Mouse (Mus musculus) thymus, adult 2 months (tissue): ENCODE measurements around the gene Cntrl. TPM values are rescaled to one million over a fixed set of nuclear protein-coding genes. Genes with fewer than 3 reads are reported as not detected.

ENCODE experiments used
- DNase-seq: peaks from one replicate; pipeline ENCODE4 v3.0.0; 2021
- H3K27ac ChIP-seq: fragments of 200-500 bp; 2 replicates; pipeline ENCODE4 v1.5.1; 2012; ENCODE audit warnings: low read length, control low read depth; ENCODE audit not compliant: control insufficient read depth, insufficient read depth
- H3K27me3 ChIP-seq: fragments of 200-500 bp; 2 replicates; pipeline ENCODE4 v1.6.1; 2012; ENCODE audit warnings: mild to moderate bottlenecking, low read length, moderate library complexity, mixed read lengths; ENCODE audit not compliant: control insufficient read depth, insufficient read depth
- H3K36me3 ChIP-seq: fragments of 200-500 bp; 2 replicates; pipeline ENCODE4 v1.6.1; 2012; ENCODE audit warnings: mild to moderate bottlenecking, low read length, moderate library complexity; ENCODE audit not compliant: control insufficient read depth, insufficient read depth
- H3K4me1 ChIP-seq: fragments of 200-500 bp; replicated peaks from 2 replicates; pipeline ENCODE4 v1.6.1; 2012; ENCODE audit warnings: low read length; ENCODE audit not compliant: control insufficient read depth, insufficient read depth
- H3K4me3 ChIP-seq: fragments of 200-500 bp; 2 replicates; pipeline ENCODE4 v1.5.1; 2012; ENCODE audit warnings: mild to moderate bottlenecking, low read length, control low read depth, moderate library complexity; ENCODE audit not compliant: control insufficient read depth, insufficient read depth
- CTCF ChIP-seq: fragments of 200-500 bp; IDR thresholded peaks from 2 replicates; pipeline ENCODE4 v1.5.1; 2012; ENCODE audit warnings: mild to moderate bottlenecking, control low read depth, low read length, moderate library complexity, borderline replicate concordance; ENCODE audit not compliant: control insufficient read depth, poor library complexity, insufficient read depth; ENCODE audit errors: extremely low read depth
- POLR2A ChIP-seq: fragments of 200-500 bp; IDR thresholded peaks from 2 replicates; pipeline ENCODE4 v1.6.1; 2012; ENCODE audit warnings: mild to moderate bottlenecking, low read length, control low read depth, moderate library complexity; ENCODE audit not compliant: control insufficient read depth, poor library complexity, insufficient read depth; ENCODE audit errors: extremely low read depth
- WGBS: fragments of 180-500 bp; shearing (Covaris S2); methylation state at CpG from one replicate; pipeline ENCODE4 v1.1.7; 2018; 5-methylcytosine and 5-hydroxymethylcytosine counted together
- polyA plus RNA-seq: library from polyadenylated mRNA; depleted of rRNA; stranded (reverse); fragments of >200 nt; gene quantifications from 2 replicates; pipeline ENCODE4 v1.2.3, GENCODE M21; 2012

Cntrl gene
- polyA plus RNA-seq, 1 experiment = 45.2 TPM

- 98% methylated on average over 5 of the region's 5 CpGs for WGBS
- DNase-seq = no peak
- peaks cover 80% of the 10 kb centered on the region for H3K36me3 ChIP-seq
These were observed 54.1 kb downstream of the Cntrl start for GRCm38 (mm10) chr2:35163396-35163795.

GRCm38 (mm10) chr2:35165416-35165815 is 56.1 kb downstream of the Cntrl start:
- Histone ChIP-seq H3K4me3 (no peak overlapping the region), H3K4me1 (no peaks in the 10 kb centered on the region), H3K27ac (no peak overlapping the region), H3K36me3 (peaks cover 76% of the 10 kb centered on the region), H3K27me3 (no peaks in the 10 kb centered on the region)
- TF ChIP-seq POLR2A (no peak), CTCF (no peak)
- 98% methylated on average over 13 of the region's 13 CpGs for WGBS
- no peak for DNase-seq

More at GRCm38 (mm10) chr2:35163396-35163795, 54.1 kb downstream of the Cntrl start:
- Histone ChIP-seq H3K4me3 (no peak overlapping the region), H3K27me3 (no peaks in the 10 kb centered on the region), H3K27ac (no peak overlapping the region), H3K4me1 (no peaks in the 10 kb centered on the region)
- no peak for TF ChIP-seq CTCF
- TF ChIP-seq POLR2A = no peak

- peaks cover 82% of the 10 kb centered on the region for H3K36me3 ChIP-seq
- 92% methylated on average over 5 of the region's 5 CpGs for WGBS
- TF ChIP-seq CTCF (no peak), POLR2A (no peak)
These were observed 57.5 kb downstream of the Cntrl start for GRCm38 (mm10) chr2:35166816-35167215.

GRCm38 (mm10) chr2:35169452-35169851 is 60.2 kb downstream of the Cntrl start:
- DNase-seq = no peak
- Histone ChIP-seq H3K27me3 (no peaks in the 10 kb centered on the region), H3K4me3 (no peak overlapping the region), H3K36me3 (peaks cover 73% of the 10 kb centered on the region), H3K27ac (no peak overlapping the region), H3K4me1 (no peaks in the 10 kb centered on the region)
- WGBS = 95% methylated on average over 2 of the region's 2 CpGs
- no peak for TF ChIP-seq POLR2A
- no peak for TF ChIP-seq CTCF

More at GRCm38 (mm10) chr2:35166816-35167215, 57.5 kb downstream of the Cntrl start:
- Histone ChIP-seq H3K27me3 (no peaks in the 10 kb centered on the region), H3K4me3 (no peak overlapping the region), H3K27ac (no peak overlapping the region), H3K4me1 (no peaks in the 10 kb centered on the region)
- DNase-seq = no peak

GRCm38 (mm10) chr2:35171341-35171861 is 62.1 kb downstream of the Cntrl start:
- H3K27me3 ChIP-seq = no peaks in the 10 kb centered on the region
- DNase-seq = no peak
- H3K27ac ChIP-seq = no peak overlapping the region
- peaks cover 77% of the 10 kb centered on the region for H3K36me3 ChIP-seq
- 93% methylated on average over 10 of the region's 10 CpGs for WGBS
- TF ChIP-seq POLR2A (no peak), CTCF (no peak)
- H3K4me3 ChIP-seq = no peak overlapping the region
- H3K4me1 ChIP-seq = no peaks in the 10 kb centered on the region

- DNase-seq = no peak
- H3K4me3 ChIP-seq = no peak overlapping the region
- no peaks in the 10 kb centered on the region for H3K4me1 ChIP-seq
- 97% methylated on average over 4 of the region's 4 CpGs for WGBS
- peaks cover 78% of the 10 kb centered on the region for H3K36me3 ChIP-seq
- no peak for TF ChIP-seq POLR2A
- no peak for TF ChIP-seq CTCF
- no peak overlapping the region for H3K27ac ChIP-seq
- no peaks in the 10 kb centered on the region for H3K27me3 ChIP-seq
These were observed 63.0 kb downstream of the Cntrl start for GRCm38 (mm10) chr2:35172246-35172645.

- H3K4me1 ChIP-seq = no peaks in the 10 kb centered on the region
- 91% methylated on average over 5 of the region's 5 CpGs for WGBS
- TF ChIP-seq POLR2A (no peak), CTCF (no peak)
- no peak overlapping the region for H3K4me3 ChIP-seq
- H3K36me3 ChIP-seq = peaks cover 77% of the 10 kb centered on the region
- H3K27ac ChIP-seq = no peak overlapping the region
- no peak for DNase-seq
- no peaks in the 10 kb centered on the region for H3K27me3 ChIP-seq
These were observed 64.4 kb downstream of the Cntrl start for GRCm38 (mm10) chr2:35173666-35174065.
